Mouse (Mus musculus) left cerebral cortex, postnatal 10 days (tissue): ENCODE data around the gene Nrbp1. TPM values are rescaled to one million over a fixed set of nuclear protein-coding genes. Genes with fewer than 3 reads are reported as not detected.

Experiments
- DNase-seq, 2 experiments: peaks; one replicate each; pipeline ENCODE4 v3.0.0; 2021 to 2022; ENCODE audit warnings: low spot score in 2 of 2, mixed read lengths in 1 of 2; ENCODE audit errors: extremely low spot score in 1 of 2
- intact Hi-C: fragments of 180-260 bp; cut with DNase I; formaldehyde crosslinking; loops from one replicate; pipeline ENCODE4 v1.15.1; 2025
- total RNA-seq, 2 experiments: library from RNA; stranded (reverse); gene quantifications; 2 replicates each; pipeline ENCODE4 v1.2.3; 2021

Gene Nrbp1
- total RNA-seq, 2 experiments from 2014 or later: 73.0 to 77.3 TPM

- peak; percentile 34 to 75 for DNase-seq
- intact Hi-C loops: no loop called here
Observed at GRCm38 (mm10) chr5:31295606-31296141, 55.0 kb downstream of the Nrbp1 start, which contains the start of gene Fndc4. Fndc4 (minus strand) TSS chr5:31296080.

- no peak for DNase-seq
- intact Hi-C loops: no loop called here
Observed at GRCm38 (mm10) chr5:31297047-31297757, 56.5 kb downstream of the Nrbp1 start, which contains the start of gene Gckr. Gckr (plus strand) TSS chr5:31297443.

GRCm38 (mm10) chr5:31297981-31298380, 57.3 kb downstream of the Nrbp1 start:
- intact Hi-C loops: no loop called here
- no peak for DNase-seq

- intact Hi-C loops: no loop called here
- DNase-seq: no peak
Observed at GRCm38 (mm10) chr5:31298486-31298885, 57.8 kb downstream of the Nrbp1 start.

Other genes starting within 250 kb of the Nrbp1 start
- 10 to 100 TPM; 72.4 to 77.2 TPM for gene Atraid, start 192.6 kb upstream of the Nrbp1 start, total RNA-seq
- gene Slc5a6, start 191.9 kb upstream of the Nrbp1 start, total RNA-seq: 10 to 100 TPM; 15.3 to 16.5 TPM
- gene Cad, start 186.1 kb upstream of the Nrbp1 start, total RNA-seq: 10 to 100 TPM; 21.5 to 25.4 TPM
- gene Dnajc5g, start 134.6 kb upstream of the Nrbp1 start, total RNA-seq: not detected
- 100 to 1,000 TPM; 101 to 118 TPM for gene Slc30a3, start 132.6 kb upstream of the Nrbp1 start, total RNA-seq
- gene Trim54, start 124.2 kb upstream of the Nrbp1 start, total RNA-seq: under 1 TPM; 0.86 to 0.97 TPM
- gene Ucn, start 102.0 kb upstream of the Nrbp1 start, total RNA-seq: 1 to 10 TPM; 1.1 TPM
- 10 to 100 TPM; 35.7 to 36.2 TPM for gene Mpv17, start 86.6 kb upstream of the Nrbp1 start, total RNA-seq
- gene Gm29609, start 61.0 kb upstream of the Nrbp1 start, total RNA-seq: 1 to 10 TPM; 1.6 to 3.9 TPM
- 10 to 100 TPM; 59.8 to 60.6 TPM for gene Gtf3c2, start 60.7 kb upstream of the Nrbp1 start, total RNA-seq
- gene Snx17, start 47.6 kb upstream of the Nrbp1 start, total RNA-seq: 10 to 100 TPM; 73.4 to 74.6 TPM
- gene Eif2b4, start 47.4 kb upstream of the Nrbp1 start, total RNA-seq: 10 to 100 TPM; 48.2 to 49.7 TPM
- 10 to 100 TPM; 25.0 to 26.5 TPM for gene Zfp513, start 38.6 kb upstream of the Nrbp1 start, total RNA-seq
- 100 to 1,000 TPM; 108 TPM for gene Ppm1g, start 20.2 kb upstream of the Nrbp1 start, total RNA-seq
- not detected for gene Gm9970, start 368 bp downstream of the Nrbp1 start, total RNA-seq
- gene Krtcap3, start 10.8 kb downstream of the Nrbp1 start, total RNA-seq: 1 to 10 TPM; 2.4 to 2.6 TPM
- gene Ift172, start 50.3 kb downstream of the Nrbp1 start, total RNA-seq: 10 to 100 TPM; 67.7 to 68.2 TPM
- 100 to 1,000 TPM; 165 to 166 TPM for gene Fndc4, start 55.2 kb downstream of the Nrbp1 start, total RNA-seq
- under 1 TPM in 1 of 2 experiments, not detected in 1; 0.14 TPM for gene Gckr, start 56.6 kb downstream of the Nrbp1 start, total RNA-seq
- gene Zfp512, start 211.6 kb downstream of the Nrbp1 start, total RNA-seq: 10 to 100 TPM; 58.2 to 60.8 TPM
- under 1 TPM; 0.13 to 0.20 TPM for gene 4930548H24Rik, start 244.9 kb downstream of the Nrbp1 start, total RNA-seq